Mouse (Mus musculus): ENCODE measurements at regions not wholly inside any gene's neighbourhood (a gene's known extent, or its start where the extent isn't known, plus 50 kb on each side); places are given as distances from the start of the nearest gene placed in this dataset.
"Not testable (repeated sequence)": the region's sequence is repeated elsewhere in the genome, so short reads cannot be mapped to it uniquely, and the experiment has no call there.

DNA sequence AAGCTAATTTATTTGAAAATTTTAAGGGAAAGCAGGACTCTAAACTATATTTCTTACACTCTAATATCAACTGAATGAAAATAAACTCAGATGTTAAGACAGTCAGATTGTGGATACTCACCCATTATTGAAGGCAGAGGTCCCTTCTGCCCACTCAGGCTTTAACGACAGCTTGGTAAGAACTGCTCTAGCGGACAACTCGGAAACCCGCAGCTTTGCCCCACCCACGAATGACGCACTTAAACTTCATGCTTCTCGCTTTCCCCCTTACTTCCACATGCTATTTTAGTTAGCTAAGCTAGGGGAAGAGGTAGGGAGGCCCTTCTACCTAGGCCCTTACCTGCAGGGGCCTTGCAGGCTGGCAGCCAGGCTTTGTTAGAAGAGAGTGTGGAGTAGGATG lies 50.8 kb upstream of the Elmo1 start:
- intact Hi-C loops (cut with DNase I), result loop anchor here (5.0 kb wide), 2 partner anchors 148 to 253 kb away; no protein-coding TSS in a partner anchor

DNA sequence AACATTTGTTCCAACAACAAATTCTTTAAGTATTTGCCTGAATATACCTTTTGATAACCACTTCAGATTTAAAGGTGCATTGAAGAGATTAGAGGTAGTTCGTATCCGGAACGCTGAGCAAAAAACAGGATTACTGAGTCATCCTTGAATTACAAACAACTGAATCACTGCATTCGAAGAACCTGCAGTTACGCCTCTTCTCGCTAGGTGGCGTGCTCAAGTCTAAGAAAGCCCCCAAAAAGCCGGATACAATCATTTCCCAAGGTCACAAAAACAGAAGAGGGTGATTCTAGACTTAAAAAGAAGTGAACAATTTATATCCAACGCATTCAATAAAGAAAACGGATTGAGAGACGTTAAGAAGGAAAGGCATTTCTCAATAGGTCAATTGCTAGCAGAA lies 51.9 kb upstream of the Elmo1 start:
- intact Hi-C loops (cut with DNase I), result loop anchor here (1.0 to 5.0 kb wide), 3 partner anchors 149 to 254 kb away; no protein-coding TSS in a partner anchor
- no peak for DNase-seq (ENCODE audit: low spot score)

More for the DNA sequence above, 50.8 kb upstream of the Elmo1 start:
- no peak for DNase-seq (ENCODE audit: low spot score)

- intact Hi-C loops (cut with DNase I), result loop anchor here (5.0 kb wide), 2 partner anchors 150 to 255 kb away; no protein-coding TSS in a partner anchor
- DNase-seq (ENCODE audit: low spot score), result no peak
These were observed 53.0 kb upstream of the Elmo1 start for GRCm38 (mm10) chr13:20037436-20037835.

DNA sequence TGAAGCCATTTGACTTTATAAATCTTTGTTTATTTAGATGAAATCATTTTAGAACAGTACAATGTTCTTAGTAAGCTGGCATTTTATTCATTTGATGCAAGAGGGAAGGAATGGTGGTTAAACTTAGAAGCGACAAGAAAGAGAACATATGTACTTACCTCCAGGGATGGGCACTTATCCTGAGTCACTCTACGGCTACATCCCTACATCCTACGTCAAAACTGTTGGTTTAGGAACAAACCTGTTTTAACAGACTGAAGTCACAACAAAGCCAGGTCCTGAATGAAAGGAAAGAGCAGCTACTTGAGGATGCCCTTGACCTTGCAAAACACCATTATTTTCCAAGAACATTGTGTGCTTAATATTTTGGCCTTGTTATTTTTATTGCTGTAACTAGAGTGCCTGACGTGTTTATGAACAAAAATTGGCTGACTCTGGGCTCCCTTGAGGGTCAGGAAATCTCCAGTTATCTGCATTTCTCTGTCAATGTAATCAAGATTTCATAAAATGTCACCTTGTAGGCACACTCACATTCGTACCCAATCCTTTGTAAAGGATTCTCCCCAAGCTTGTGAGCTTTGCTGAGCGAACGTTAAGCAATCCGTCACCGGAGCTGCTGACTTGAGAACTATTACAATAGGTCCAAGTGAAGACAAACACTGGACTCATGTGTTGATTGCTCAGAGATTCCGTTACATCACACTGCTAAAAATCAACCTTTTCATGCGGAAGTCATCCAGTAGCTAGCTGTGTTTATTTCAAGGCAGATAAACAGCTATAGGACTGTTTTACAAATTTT lies 56.3 kb upstream of the Elmo1 start:
- no peak for DNase-seq (ENCODE audit: low spot score)
- intact Hi-C loops (cut with DNase I), result loop anchor here (5.0 kb wide), 1 partner anchor 33 kb away; no protein-coding TSS in a partner anchor

- no peak for DNase-seq (ENCODE audit: low spot score)
- intact Hi-C loops (cut with DNase I), result loop anchor here (5.0 kb wide), 1 partner anchor 36 kb away; no protein-coding TSS in a partner anchor
These were observed 58.7 kb upstream of the Elmo1 start for GRCm38 (mm10) chr13:20031660-20032059.

DNA sequence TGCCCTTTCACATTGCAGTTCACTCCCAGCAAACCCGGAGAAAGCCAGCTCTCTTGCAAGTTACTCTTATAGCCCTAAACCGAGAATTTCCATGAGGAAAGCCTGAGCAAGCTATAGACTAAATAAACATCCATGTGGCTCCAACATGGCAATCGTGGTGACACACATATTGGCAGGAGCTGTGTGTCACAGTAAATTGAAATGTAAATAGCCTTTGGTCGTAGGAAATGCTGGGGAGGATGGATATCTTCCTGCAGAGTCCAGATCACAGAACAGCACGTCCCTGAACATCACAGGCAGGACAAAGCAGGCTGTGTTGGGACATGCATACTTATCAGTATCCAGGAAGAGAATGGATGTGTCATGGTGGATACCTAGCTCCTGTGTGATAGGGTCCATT lies 59.3 kb upstream of the Elmo1 start:
- intact Hi-C loops (cut with DNase I), result loop anchor here (5.0 kb wide), 1 partner anchor 36 kb away; no protein-coding TSS in a partner anchor

DNA sequence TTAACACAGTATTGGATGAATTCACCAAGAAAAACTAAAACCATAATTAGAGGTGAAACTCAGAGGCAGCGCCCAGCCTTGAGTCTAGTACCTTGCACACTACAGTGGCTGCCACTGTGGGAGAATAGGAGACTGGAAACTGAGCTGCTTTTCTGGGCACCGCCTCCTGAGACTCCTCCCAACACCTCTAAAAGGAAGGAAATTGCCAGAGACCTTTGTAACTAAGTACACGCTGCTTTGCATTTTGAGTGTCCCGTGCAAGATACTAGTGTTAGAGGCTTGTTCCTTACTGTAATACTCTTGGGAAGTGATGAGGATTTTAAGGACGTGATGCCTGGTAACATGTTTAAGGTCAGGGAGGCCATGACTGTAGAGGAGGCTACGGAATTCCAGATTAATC lies 63.8 kb upstream of the Elmo1 start:
- intact Hi-C loops (cut with DNase I), result no loop called here
- DNase-seq (ENCODE audit: low spot score), result no peak

More for the DNA sequence above, 59.3 kb upstream of the Elmo1 start:
- no peak for DNase-seq (ENCODE audit: low spot score)

- intact Hi-C loops (cut with DNase I), result loop anchor here (10.0 kb wide), 1 partner anchor 568 kb away; no protein-coding TSS in a partner anchor
- DNase-seq (ENCODE audit: low spot score), result not testable (repeated sequence)
These were observed 73.9 kb upstream of the Elmo1 start for GRCm38 (mm10) chr13:20016454-20016853.

DNA sequence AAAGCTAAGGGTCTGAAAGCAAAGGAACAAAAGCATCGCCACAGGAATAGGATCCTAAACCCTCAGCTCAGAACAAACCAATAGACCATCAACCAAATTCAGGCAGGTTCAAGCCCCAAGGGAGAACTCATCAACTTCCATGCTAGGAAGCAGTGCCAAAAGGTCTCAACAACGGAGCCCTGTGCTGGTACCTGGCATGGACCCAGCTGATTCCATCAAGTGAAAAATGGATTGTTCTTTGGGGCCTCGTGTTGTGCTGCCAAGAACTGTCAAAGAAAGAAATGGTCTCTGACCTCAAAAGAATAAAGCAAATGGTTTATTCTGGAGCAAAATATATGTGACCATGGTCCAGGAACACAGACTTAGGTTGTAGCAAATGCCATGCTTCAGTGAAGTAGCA lies 77.8 kb upstream of the Elmo1 start:
- no peak for DNase-seq (ENCODE audit: low spot score)
- intact Hi-C loops (cut with DNase I), result loop anchor here (10.0 kb wide), 1 partner anchor 572 kb away; no protein-coding TSS in a partner anchor

- intact Hi-C loops (cut with DNase I), result no loop called here
These were observed 81.2 kb upstream of the Elmo1 start for GRCm38 (mm10) chr13:20009164-20009563.

GRCm38 (mm10) chr13:20007561-20007960 lies 82.8 kb upstream of the Elmo1 start:
- intact Hi-C loops (cut with DNase I), result no loop called here
- DNase-seq (ENCODE audit: low spot score), result no peak

More at GRCm38 (mm10) chr13:20009164-20009563, 81.2 kb upstream of the Elmo1 start:
- no peak for DNase-seq (ENCODE audit: low spot score)

DNA sequence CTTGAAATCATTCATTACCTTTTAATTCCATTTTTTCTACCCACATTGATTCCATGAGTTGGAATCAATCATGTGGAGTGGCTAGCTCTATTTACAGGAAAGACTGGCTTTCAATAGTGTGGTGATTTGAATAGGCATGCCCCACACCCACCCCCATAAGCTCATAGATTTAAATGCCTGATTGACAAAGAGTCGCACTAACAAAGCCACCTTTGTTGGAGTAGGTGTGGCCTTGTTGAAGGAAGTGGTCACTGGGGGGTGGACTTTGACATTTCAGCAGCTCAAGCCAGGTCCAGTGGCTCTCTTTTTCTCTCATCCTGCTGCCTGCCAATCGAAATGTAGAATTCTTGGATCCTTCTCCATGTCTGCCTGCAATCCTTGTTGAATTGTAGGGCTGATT lies 92.8 kb upstream of the Elmo1 start:
- no peak for DNase-seq (ENCODE audit: low spot score)
- intact Hi-C loops (cut with DNase I), result no loop called here

- DNase-seq (ENCODE audit: low spot score), result no peak
- intact Hi-C loops (cut with DNase I), result no loop called here
These were observed 114.8 kb upstream of the Elmo1 start for GRCm38 (mm10) chr13:19975621-19976020.

DNA sequence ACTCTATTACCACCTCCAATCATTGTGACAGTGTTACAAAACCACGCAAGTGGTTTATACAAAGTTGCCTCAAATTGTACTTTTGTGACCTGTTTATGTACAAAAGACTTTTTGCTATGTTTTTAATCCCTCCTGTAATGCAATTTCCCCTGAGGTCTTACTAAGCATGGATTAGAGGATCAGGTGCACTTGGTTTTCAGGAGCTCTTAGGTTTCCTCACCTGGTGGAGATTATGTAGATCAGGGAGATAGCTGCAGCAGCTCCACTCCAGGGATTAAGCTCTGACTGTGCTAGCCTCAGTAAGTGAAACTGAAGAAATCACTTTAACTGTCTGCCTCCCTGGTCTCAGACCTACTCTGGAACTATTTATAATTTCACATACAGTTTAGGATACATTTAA lies 123.8 kb upstream of the Elmo1 start:
- no peak for DNase-seq (ENCODE audit: low spot score)
- intact Hi-C loops (cut with DNase I), result no loop called here

DNA sequence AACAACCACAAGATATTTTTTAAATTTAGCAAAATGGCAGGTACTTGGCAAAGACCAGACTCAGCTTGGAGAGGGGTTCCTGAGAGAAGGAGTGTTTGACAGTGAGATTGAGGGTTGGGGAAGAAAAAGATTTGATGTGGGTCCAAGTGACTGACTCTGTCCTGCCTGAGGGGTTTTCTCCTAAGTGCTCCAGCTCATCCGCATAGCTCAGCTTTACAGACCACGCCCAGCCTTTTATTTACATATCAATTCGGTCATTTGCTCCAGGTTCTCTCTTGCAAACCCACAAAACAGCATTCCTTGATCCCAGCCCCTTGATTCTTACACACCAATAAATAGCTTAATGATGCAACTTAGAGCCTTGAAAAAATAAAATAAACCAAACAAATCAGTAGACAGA lies 127.4 kb upstream of the Elmo1 start:
- DNase-seq (ENCODE audit: low spot score), result no peak
- intact Hi-C loops (cut with DNase I), result no loop called here

DNA sequence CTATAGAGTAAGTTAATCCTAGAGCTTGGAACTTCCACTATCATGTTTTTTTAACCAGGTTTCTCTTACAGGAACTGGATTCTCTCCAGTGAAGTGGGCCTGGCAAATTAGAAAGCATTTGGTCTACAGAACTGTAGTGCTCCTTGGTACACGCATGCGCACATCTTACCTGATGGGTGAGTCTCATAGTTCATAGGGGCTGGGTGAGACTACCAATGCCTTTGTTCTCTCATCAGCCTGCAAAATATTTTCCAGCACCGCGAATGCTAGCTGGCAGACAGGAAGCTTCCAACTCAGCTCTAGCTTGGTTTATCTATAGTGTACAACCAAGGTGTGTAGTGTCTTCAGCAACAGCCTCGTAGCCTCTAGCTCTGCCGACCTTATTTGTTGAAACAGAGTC lies 104.7 kb upstream of the Gpr141 start:
- intact Hi-C loops (cut with DNase I), result no loop called here
- no peak for DNase-seq (ENCODE audit: low spot score)

GRCm38 (mm10) chr13:19927807-19928206 lies 103.8 kb upstream of the Gpr141 start:
- intact Hi-C loops (cut with DNase I), result no loop called here

DNA sequence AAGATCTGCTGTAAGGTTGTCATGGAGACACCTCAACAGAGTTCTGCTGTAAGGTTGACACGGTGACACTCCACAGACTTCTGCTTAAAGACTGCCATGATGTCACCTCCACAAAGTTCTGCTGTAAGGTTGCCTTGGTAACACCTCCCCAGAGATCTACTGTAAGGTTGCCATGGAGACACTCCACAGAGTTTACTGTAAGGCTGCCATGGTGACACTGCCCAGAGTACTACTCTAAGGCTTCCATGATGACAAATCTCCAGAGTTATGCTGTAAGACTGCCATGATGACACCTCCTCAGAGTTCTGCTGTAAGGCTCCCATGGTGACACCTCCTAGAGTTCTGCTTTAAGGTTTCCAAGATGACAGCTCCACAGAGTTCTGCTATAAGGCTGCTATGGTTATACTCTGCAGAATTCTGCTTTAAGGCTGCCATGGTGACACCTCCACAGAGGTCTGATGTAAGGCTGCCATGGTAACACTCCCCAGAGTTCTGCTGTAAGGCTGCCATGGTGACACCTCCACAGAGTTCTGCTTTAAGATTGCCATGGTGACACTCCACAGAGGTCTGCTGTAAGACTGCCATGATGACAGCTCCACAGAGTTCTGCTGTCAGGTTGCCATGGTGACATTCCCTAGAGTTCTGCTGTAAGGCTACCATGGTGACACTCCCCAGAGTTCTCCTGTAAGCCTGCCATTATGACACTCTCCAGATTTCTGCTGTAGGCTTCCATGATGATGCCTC lies 97.2 kb upstream of the Gpr141 start:
- DNase-seq (ENCODE audit: low spot score), result no peak
- intact Hi-C loops (cut with DNase I), result no loop called here

More at GRCm38 (mm10) chr13:19927807-19928206, 103.8 kb upstream of the Gpr141 start:
- DNase-seq (ENCODE audit: low spot score), result no peak

DNA sequence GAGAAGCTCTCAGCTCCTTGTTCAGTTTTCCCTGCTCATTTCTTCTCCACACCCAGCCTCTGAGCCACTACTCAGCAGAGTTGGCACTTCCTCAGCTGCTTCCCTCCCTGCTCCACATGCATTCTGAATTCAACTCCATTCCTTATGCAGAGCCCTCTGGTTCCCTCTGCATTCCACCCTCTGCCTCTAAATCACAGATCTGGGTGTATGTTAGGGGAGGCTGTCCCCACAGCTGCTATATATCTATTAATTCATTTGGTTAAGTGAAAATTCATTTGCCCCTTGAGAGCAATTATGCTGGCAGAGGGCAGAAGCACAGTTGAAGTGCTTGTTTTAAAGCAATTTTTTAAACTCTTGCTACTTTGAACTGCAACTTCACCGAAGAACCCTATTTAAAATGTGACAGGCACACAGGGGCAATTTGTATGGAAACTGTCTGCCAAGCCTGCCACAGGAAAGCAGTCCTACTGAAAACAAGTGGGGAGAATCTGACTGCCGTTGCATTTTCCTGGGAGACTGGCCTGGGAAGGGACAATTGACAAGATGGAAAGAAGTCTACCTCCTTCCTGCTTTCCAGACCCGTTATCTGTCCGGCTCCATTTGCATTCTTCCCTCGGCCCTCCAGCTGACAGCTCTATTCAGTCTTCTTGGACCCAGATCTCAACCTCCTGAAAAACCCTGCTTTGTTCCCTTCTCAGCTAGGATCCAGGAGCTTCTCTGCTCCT lies 88.0 kb upstream of the Gpr141 start:
- intact Hi-C loops (cut with DNase I), result no loop called here
- DNase-seq (ENCODE audit: low spot score), result no peak

GRCm38 (mm10) chr13:19902786-19903185 lies 78.7 kb upstream of the Gpr141 start:
- intact Hi-C loops (cut with DNase I), result no loop called here
- no peak for DNase-seq (ENCODE audit: low spot score)

All from heart, postnatal 25 days (tissue).